ENCODE assay signal across 8 mouse cellular contexts in genomic region chr5:114902413-114902812, GRCm38 (mm10). TPM values are rescaled to one million over a fixed set of nuclear protein-coding genes. Genes with fewer than 3 reads are reported as not detected.
DNase-seq lines count a peak whose midpoint lies in the region; ATAC-seq and TF ChIP-seq lines count a peak whose summit lies in the region.
"Had no signal": no experiment of that assay in that cellular context is flagged by ENCODE, and none has a peak within 500 bp of the region (broad histone marks: within the 10 kb centered on the region; RNA-seq: fewer than 3 reads in every experiment).

No protein-coding gene starts in this region.

- no peaks in the 10 kb centered on the region for H3K27me3 ChIP-seq in kidney, embryonic 16.5 days (ENCODE audit: insufficient read depth, low read length)

- ATAC-seq in kidney, embryonic 16.5 days (ENCODE audit: low FRiP score, low TSS enrichment), result no peak

- H3K4me3 ChIP-seq in kidney, embryonic 16.5 days (ENCODE audit: low read length), result no peak overlapping the region
- H3K4me3 ChIP-seq in ES-E14 (ENCODE audit: insufficient read depth in 1 of 2, low read depth in 1 of 2, low read length in 2 of 2, poor library complexity in 1 of 2, severe bottlenecking in 1 of 2), result no peak overlapping the region

- no peak overlapping the region for H3K27ac ChIP-seq in kidney, embryonic 16.5 days (ENCODE audit: low read length)
- no peak overlapping the region for H3K27ac ChIP-seq in ES-E14 (ENCODE audit: insufficient read depth, low read depth, low read length, poor library complexity, severe bottlenecking)

- peaks cover 6% of the 10 kb centered on the region; the same call in 1 of the 2 replicates for H3K9me3 ChIP-seq in kidney, embryonic 16.5 days (ENCODE audit: low read length)
- H3K9me3 ChIP-seq in ES-E14 (ENCODE audit: control insufficient read depth, insufficient read depth, low read depth, low read length), result no peaks in the 10 kb centered on the region

- no peak overlapping the region for H3K9ac ChIP-seq in kidney, embryonic 16.5 days (replicated peaks; ENCODE audit: low read length)
- no peak overlapping the region for H3K9ac ChIP-seq in ES-E14 (ENCODE audit: insufficient read depth, low read depth, low read length, poor library complexity, severe bottlenecking)

- peak; percentile 33 for DNase-seq in kidney, adult 11 months
- peak; percentile 65 for DNase-seq in CD4-positive helper T cell, adult 2 months (ENCODE audit: low read depth, low spot score)
- peak; percentile 49 for DNase-seq in ES-E14 (ENCODE audit: low read depth, low spot score)
- peak; percentile 47 for DNase-seq in embryo, embryonic 9.5 days (ENCODE audit: extremely low spot score)
- peak; percentile 50 for DNase-seq in lung, postnatal 14 days
- DNase-seq in thymus, postnatal 4 days, result peak; percentile 73

- peaks cover 4% of the 10 kb centered on the region; the same call in 1 of the 2 replicates for H3K36me3 ChIP-seq in kidney, embryonic 16.5 days (ENCODE audit: insufficient read depth, low read length)
- no peaks in the 10 kb centered on the region for H3K36me3 ChIP-seq in ES-E14 (ENCODE audit: control insufficient read depth, insufficient read depth, low read length, poor library complexity, severe bottlenecking)

- no peak overlapping the region for H3K4me2 ChIP-seq in kidney, embryonic 16.5 days (replicated peaks; ENCODE audit: low read depth, low read length)

- H3K4me1 ChIP-seq in kidney, embryonic 16.5 days (ENCODE audit: insufficient read depth, low read length), result peaks cover 4% of the 10 kb centered on the region
- H3K4me1 ChIP-seq in ES-E14 (ENCODE audit: control insufficient read depth in 2 of 2, insufficient read depth in 2 of 2, low read length in 2 of 2, poor library complexity in 1 of 2), result peaks cover 0 to 13% of the 10 kb centered on the region in 2 experiments; a peak in 2 of 4 replicates

- in situ Hi-C loops in ES-E14 (cut with MboI; ENCODE audit: low sequenced_read_pairs in 2 of 2, unreplicated experiment in 2 of 2), result no loop called here

- WGBS in kidney, embryonic 16.5 days, result 40% methylated on average over 1 of the region's 1 CpGs

TF ChIP-seq in ES-E14, 5 proteins besides CTCF, POLR2A, EP300 and RAD21:
- TF ChIP-seq CHD2 (IDR thresholded peaks at IDR 0.05; ENCODE audit: low read depth, low read length) (no peak), ZC3H11A (IDR thresholded peaks at IDR 0.05; ENCODE audit: borderline replicate concordance, low read depth, low read length) (peak; percentile 18; the same call in 1 of the 2 replicates)

RNA-seq across cellular contexts. Expression of gene Oasl2, which starts 5.7 kb away (rescaled TPM):
- polyA plus RNA-seq in kidney, embryonic 16.5 days (2015; fragmentation: Nextera tagmentation; extraction: Ambion mirVana), result 4.5 and 4.8 TPM in 2 replicates
- 0.85 and 1.1 TPM in 2 replicates for total RNA-seq in ES-E14 (2012; rRNA removed)

RNA-seq across cellular contexts. Expression of gene Oasl1, which starts 20.6 kb away (rescaled TPM):
- polyA plus RNA-seq in kidney, embryonic 16.5 days (2015; fragmentation: Nextera tagmentation; extraction: Ambion mirVana), result 1.5 and 2.1 TPM in 2 replicates
- total RNA-seq in ES-E14 (2012; rRNA removed), result 0.27 and 0.95 TPM in 2 replicates

RNA-seq across cellular contexts. Expression of gene 2210016L21Rik, which starts 39.5 kb away (rescaled TPM):
- 55.7 and 63.3 TPM in 2 replicates for polyA plus RNA-seq in kidney, embryonic 16.5 days (2015; fragmentation: Nextera tagmentation; extraction: Ambion mirVana)
- total RNA-seq in ES-E14 (2012; rRNA removed), result 16.7 and 24.4 TPM in 2 replicates

RNA-seq across cellular contexts. Expression of gene Gm9936, which starts 43.9 kb away (rescaled TPM):
- not detected in 2 replicates for polyA plus RNA-seq in kidney, embryonic 16.5 days (2015; fragmentation: Nextera tagmentation; extraction: Ambion mirVana)
- total RNA-seq in ES-E14 (2012; rRNA removed), result 0.05 TPM in 1 of 2 replicates, not detected in the other
- total RNA-seq: gastrocnemius, postnatal 36 days had no signal

RNA-seq across cellular contexts. Expression of gene 4930519G04Rik, which starts 48.9 kb away (rescaled TPM):
- not detected in 2 replicates for polyA plus RNA-seq in kidney, embryonic 16.5 days (2015; fragmentation: Nextera tagmentation; extraction: Ambion mirVana)
- total RNA-seq in ES-E14 (2012; rRNA removed), result not detected in 2 replicates
- total RNA-seq: gastrocnemius, postnatal 36 days had no signal
